Mouse (Mus musculus) testis, postnatal 10 days (tissue): ENCODE data around the gene Lcn2.

Experiments used
- DNase-seq: peaks from one replicate; pipeline ENCODE4 v3.0.0; 2021; ENCODE audit warnings: low spot score

The Lcn2 gene

DNA sequence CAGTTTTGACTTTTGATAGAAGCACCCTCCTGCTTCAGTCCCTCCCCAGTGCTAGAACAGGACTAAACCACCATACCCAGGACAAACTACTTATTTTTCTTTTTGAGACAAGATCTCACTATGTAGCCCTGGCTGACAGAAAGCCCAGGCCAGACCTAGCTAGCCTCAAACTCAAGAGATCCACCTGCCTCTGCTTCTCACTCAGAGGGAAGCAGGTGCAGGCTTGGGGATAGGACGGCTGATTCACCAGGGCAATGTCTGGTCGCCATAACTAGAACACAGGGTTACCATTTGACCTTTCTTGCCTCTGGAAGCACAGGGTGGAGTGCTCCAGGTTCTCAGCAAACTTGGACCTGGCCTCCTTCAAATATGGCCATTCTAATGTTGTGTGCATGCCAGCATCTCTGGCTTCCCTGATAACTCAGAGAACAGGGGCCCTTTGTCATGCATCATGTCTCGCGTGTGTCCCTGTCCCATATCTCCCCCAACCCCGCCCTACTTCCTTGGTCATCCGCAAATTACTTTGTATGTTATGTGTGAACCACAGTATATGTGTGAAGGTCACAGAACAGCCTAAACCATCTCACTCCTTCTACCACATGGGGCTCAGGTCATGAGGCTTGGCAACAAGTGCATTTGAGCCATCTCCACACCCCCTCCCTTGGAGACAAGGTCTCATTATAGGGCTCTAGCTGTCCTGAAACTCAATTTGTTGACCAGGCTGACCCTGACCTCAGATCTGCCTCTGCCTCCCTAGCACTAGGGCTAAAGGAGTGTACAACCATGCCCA is 24.9 kb upstream of the Lcn2 start:
- DNase-seq: no peak

DNA sequence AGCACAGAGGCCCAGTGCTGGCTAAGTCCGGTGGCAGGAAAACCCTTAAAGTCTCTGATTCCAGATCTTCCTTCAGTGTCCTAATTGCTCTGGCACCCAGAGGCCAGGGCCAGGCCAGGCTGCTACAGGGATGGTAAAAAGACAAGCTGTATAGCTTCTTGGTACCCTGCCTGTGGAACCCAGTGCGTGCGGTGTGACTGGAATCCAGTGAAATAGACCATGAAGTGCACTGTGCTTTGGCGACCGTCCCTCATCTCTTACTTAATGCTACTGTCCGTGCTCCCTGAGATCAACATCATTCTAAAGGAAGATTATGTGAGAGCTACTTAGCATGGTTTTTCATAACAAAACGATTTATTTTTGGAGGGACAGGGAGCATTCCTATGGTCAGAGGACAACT is 23.4 kb upstream of the Lcn2 start:
- no peak for DNase-seq

DNA sequence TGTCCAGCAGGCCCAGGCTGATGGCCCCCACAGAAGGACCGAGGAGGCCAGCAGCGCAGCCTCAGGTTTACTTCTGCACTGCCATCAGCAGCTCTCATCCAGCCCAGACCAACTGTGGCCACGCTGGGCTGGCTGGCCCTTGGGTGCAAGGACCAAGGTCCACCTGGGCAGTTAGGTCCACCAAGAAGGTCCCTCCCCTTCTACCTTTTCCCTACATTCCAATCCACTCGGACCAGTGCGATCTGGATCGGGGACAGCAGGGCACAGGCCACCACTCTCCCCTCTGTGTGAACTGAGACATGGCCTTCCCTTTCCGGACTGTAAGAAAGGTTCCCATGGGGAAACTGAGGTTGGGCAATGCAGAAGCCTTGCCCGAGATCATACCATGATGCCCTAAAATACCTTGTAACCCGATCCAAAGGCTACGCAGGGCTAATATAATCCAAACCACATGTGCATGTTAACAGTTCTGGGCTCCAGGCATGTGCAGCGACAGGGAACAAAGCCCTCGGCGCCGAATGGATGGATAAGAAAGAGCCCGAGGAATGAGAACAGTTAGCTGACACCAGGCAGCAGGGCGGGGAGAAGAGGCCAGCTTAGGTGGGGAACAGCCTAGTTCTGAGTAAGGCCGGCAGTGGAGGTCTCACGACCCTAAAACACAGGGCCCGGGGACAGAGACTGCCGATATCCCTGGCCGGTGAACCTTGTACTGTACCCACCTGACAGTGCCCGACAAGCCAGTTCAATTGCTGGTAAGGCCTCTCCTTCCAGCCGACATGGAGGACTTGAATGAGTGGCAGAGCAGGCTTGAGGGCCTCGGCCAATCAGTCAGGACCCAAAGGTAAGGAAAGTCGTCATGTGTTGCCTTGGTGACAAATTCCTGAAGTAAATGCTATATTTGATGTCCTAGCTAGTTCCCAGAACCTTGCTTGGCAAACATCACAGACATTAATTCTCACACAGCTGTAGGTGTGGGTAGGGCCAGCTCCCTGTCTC is 20.7 kb upstream of the Lcn2 start:
- DNase-seq: no peak

DNA sequence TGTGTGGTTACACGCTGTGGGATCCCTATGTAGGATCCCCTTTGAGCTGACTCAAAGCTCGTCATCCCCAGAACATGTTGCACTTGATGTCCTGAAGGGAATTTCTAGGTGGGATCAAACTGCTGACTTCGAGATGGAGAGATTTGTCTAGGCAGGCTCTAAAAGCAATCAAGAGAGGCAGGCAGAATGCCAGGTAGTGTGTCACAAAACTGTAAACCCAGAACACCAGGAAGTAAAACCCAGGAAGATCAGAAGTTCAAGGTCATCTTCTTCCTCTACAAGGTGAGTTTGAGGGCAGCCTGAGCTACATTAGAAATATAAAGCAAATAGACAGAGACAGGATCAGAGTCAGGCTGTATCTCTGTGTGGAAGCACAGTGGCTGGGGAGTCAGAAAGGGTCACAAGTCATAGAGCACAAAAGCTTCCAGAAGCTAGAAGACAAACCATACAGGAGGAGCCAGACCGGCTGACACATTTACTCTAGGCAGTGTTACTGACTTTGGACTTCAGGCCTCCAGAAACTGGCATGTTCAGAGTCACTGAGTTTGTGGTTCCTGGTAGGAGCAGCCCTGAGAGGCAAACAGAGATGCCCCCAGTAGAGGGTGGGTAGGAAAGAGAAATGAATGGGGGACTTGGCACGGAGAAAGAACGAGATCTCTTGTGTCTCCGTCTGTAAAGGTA is 19.2 kb upstream of the Lcn2 start:
- DNase-seq: no peak

DNA sequence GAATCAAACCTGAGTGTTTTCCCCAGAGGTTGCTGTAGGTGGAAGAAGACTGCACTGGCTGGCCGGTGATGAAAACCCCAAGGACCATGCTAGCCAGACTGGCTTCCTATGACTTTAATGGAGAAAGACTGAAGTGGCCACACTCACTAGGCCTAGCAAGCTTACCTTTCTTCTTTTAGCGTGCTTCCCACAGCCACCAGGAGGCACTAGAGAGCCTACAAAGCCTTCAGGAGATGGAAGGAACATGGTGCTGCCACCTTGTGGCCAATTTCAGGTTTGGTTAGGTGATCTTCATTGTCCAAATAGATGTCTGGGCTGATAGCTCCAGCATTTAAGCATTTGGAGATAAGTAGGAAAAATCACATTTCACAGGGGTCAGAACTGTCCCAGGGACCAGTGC is 16.6 kb upstream of the Lcn2 start:
- DNase-seq: peak; percentile 97

DNA sequence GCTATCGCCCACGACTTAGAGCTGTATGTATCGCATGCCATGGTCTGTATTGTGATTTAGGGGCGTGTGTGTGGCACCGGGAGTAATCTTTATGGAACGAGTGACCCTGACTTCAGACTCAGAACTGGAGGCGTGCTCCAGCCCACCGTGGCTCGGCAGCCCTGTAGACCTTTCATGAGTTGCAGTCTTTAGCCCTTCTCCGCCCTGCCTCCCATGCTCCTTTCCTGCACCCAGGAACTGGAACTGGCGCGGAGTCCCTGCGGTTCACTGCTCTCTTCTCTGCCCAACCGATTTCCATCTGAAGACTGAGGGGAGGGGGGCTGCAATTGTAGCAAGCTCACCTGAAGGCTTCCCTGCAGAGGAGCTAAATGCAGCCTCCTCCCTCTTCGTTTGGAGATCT is 8.6 kb upstream of the Lcn2 start:
- no peak for DNase-seq

DNA sequence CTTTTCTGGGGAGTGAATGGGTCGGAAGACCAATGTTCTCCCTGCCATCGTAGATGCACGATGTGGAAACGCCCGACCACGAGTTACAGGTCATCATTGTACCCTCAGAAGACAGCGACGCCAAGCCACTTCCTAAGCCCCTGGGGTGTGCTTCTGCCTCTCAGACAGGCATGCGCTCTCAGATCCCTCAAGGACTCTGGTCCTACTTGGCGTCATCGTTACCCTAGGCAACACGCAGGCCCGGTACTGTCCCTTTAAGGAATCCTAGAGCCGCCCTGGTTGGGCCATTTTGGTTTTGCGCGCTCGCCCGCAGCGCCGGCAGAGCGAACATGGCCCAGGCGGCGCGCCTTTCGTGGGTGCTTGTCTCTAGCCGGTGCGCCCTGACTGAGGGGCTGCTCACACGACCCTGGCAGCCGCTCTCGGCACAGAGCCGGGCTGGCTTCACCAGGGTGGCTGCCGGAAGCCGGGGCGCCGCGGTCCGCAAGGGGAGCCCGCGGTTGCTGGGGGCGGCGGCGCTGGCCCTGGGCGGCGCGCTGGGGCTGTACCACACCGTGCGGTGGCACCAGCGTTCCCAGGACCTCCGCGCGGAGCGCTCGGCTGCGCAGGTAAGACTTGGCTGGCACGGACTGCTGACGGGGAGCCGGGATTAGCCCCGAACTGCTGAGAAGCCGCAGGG is 8.0 kb upstream of the Lcn2 start:
- DNase-seq: peak; percentile 89

DNA sequence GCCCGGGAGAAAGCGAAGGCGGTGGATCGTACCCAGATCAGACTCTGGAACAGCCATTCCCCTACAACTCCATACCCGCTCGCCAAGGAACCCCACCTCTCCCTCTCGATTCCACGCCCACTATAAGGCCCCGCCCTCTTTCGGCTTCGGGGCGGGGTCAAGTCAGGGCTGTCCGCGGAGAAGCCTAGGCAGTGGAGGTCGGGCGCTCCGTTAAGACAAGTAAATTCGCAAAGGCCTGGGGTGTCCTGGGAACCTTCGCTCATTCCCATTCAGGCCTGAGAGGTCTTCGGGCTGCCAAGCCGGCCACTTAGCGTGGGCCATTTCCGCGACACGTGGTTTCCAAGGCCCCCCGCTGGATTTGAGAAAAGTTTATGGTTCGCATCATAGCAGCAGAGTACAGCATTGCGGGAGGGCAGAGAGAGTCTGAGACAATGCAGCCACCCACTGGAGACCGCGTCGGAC is 7.5 kb upstream of the Lcn2 start, which contains the start of gene Ptges2:
TSS of gene Ptges2 (plus strand) at position 413 of the 462 bp plus-strand sequence.
- peak; percentile 96 for DNase-seq

DNA sequence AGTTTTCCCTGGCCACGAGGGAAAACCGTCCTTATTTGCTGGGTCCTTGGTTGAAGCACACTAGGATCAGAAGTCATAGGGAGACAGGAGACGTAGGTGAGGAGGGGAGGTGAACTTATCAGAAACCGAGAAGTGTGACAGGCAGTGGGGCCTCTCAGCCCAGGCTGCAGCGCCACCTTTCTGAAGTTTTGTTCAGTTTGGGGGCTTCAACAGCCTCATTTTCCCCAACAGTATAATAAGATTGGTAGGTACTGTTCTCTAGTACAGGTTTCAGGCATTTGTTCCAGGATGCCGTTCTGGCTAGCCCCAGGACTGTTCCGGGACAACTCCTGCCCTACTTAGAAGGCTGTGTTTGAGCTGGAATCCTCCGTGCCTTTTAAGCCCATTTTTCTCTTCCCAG is 6.9 kb upstream of the Lcn2 start:
- DNase-seq: peak; percentile 61

DNA sequence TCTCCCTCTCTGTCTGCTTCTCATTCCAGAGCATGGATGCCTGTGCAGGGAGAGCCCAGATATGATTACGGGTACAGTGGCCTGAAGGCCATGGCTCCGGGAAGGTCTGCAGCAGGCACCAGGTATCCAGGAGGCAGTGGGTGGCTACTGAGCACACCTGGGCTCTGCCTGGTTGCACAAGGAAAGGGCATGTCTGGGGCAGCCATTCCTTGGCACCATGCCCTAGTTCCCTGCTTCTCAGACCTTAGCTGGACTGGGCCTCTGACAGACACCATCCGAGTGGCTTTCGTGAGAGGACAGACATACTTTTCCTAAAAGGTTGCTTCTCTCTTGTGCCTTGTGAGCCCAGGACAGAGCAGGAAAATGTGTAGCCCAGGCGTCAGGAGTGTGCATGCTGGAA is 4.0 kb upstream of the Lcn2 start:
- DNase-seq: peak; percentile 62

DNA sequence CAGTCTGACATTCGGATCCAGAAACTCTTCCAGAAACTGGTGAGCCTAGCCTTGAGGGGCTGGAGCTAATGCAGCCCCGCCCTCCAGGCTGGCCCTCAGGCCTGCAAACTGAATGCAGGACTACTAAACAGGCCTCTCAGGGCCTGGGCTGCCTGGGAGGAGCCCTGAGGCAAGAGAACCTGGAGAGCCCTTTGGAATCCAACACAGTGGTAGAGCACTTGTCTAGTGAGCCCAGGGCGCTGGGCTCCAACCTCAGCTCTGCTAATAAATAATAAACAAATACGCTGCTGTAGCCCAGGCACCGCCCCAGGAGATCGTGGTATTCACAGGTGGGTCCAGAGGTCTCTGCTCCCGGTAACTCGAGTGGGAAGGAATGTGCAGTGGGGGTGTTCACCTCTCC is 2.8 kb upstream of the Lcn2 start:
- no peak for DNase-seq

DNA sequence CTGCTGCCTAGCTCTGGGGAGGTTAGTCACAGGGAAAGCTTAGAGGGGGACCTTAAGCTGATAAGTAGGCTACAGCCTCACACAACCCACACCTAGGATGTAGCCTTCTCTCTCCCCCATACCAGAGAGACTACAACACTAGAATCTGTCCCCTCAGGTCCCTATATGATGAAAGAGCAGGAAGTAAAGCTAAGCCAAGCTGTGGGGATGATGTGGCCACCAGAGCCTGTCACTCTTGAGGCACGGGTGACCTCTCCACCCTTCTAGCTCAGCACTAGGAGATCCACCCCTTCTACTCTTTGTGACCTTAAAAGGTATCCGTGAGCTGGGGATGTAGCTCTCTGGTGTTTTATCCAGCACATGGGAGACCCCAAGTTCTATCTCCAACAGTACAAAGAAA is 1.1 kb upstream of the Lcn2 start:
- DNase-seq: no peak

DNA sequence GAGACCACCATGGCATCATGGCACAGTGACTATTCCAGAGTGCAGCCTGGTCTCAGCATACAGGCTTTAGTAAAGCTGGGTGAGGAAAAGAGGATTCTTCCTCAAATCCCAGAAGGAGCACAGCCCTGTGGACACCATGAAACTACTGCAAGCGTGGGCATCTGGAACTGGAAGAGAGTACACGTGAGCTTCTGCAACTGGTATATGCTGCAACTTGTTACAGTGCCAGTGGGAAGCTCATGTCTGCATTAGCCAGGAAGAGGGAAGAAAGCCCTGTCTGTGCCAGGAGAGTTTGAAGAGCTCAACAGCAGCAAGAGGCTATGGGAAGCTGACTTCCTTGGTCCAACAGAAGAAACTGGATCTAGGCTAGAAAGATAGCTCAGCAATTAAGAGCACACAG is 5.4 kb downstream of the Lcn2 start:
- DNase-seq: no peak

DNA sequence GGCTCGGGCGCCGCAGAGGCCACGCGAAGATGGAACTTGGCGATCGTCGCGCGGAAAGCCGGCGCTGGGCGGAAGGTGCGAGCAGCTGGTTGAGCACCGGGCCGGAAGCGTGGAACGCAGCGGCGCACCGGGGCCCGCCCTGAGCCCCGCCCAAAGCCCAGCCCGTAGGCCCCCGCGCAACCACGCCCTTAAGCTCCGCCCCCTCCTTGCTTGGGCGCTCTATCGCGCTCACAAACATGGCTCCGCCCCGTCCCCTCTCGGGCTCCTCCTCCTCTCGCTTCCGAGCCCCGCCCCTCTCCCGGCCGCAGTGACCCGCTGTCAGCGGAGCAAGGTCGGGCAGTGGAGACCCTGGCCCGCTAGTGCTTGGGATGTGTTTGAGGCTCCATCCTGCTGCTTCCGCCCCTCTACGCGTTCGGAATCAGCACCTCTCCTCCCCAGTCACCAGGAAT is 6.3 kb downstream of the Lcn2 start, which contains the start of gene 1110008P14Rik:
TSS of gene 1110008P14Rik (minus strand) at position 164 of the 449 bp plus-strand sequence.
- DNase-seq: peak; percentile 98

DNA sequence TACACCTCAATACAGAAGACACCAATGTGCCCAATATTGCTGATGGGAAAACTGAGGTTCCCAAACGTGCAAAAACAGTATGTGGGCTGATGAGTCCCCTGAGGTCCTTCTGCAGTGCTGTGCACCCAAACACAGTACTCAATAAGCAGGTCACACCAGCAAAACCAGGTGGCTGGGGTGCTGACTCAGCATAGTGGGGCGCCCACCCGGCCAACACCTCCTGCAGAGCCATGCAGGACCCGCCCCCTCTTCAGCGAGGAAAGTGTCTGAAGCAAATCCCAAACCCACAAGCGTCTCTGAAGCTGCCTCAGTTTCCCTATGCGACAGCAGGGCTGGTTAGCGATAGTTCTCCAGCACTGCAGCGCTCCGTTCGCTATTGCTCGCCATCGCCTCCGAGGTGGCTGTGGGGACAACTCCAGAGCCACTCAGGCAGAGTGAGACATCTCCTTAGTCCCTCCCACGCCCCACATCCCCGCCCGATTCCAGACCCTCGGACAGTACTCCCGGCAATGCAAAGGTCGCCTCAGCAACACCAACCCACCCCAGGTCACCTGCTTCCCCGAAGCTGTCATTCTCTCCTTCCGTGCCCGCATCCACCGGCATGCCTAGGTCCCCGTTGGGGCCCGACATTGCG is 6.8 kb downstream of the Lcn2 start:
- DNase-seq: no peak

DNA sequence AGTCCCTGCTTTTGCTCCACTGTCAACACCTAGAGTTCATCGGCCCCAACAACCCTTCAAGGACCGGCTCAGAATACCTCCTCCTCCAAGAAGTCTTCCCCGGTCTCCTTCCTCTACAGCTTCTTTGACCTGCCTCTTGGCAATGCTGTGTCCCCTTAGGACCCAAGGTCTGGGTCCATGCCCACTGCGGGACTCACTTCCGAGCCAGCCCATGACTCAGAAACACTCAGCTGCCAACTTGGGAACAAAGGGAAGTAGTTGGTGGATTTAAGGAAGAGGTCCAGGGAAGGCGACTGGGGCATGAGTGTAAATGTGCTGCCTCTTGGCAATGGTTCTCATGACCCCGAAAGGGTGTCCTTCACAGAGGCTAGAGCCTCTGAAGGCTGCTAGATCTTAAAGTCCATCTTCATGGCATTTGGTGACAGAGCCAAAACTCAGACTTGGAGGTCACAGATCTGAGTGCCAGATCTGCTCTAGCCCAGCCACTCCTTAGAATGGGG is 8.0 kb downstream of the Lcn2 start:
- no peak for DNase-seq

DNA sequence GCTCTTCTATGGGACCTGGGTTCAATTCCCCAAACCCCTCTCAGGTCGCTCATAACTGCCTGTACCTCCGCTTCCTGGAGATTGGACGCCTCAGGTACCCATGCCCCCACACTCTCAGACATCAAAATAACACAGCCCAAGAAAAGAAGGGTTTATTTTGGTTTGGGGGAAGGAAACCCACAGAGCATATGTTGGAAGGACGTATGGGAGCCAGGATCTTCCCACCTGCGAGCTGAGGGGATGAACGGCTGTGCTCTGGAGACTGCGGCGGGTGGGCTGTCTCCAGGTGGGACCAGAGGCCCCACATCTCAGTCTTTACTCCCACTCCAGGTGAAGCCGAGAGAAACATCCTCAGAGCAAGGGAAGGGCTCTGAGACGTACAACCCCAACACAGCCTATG is 11.1 kb downstream of the Lcn2 start:
- DNase-seq: no peak

DNA sequence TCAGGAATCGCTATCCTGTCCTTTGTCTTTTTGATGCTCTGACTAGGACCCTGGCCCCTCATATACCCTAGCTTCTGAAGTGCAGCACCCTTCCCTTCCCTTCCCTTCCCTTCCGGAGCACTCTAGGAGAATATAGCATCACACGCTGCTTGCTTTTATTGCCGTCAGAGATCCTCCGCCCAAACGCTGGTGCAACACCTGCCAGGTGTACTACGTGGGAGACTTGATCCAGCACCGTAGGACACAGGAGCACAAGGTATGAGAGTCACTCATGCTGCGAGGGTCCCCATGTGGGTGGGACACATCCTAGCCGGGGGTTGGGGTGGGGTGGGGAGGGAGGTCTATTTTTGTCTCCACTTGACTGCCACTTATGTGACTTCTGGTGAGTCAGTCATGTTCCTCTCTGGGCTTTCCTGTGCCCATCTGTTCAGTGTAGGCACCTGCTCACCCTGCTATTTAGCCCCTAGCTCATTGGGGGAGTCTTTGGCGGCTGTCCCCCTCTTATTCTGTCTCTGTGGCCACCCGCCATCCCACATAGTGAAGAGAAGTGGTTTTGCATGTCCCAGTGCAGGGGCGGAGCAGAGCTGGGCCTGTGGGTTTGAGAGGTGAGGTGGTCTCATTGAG is 12.6 kb downstream of the Lcn2 start:
- DNase-seq: no peak

DNA sequence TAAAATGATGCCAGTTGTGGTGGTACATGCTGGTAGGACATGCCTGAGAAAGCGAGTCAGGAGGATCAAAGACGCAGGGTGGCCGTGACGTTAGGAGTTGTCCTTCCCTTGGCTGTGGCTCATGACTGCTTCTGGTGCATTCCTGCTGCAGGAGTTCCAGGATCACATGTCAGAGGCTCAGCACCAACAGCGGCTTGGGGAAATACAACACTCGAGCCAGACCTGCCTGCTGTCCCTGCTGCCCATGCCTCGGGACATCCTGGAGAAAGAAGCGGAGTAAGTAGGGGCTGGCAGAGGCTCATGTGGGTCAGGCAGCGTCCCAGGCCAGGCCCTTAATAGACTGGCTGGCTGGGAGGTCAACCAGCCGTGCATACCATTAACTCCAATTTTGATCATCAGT is 13.9 kb downstream of the Lcn2 start:
- no peak for DNase-seq

DNA sequence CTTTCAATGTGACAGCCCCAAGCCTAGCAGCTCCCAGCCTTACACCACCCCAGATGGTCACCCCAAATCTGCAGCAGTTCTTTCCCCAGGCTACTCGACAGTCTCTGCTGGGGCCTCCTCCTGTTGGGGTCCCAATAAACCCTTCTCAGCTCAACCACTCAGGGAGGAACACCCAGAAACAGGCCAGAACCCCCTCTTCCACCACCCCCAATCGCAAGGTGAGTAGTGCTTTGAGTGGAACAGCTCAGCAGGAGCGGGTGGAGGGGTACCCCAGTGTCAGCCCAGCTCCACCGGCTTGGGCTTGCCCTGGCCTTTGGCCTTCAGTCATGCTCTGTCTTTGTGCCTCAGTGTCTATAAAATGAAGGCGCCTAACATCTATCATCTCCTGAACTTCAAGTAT is 20.7 kb downstream of the Lcn2 start:
- no peak for DNase-seq
